Mouse (Mus musculus) heart, embryonic 14.5 days (tissue): ENCODE measurements around the gene Dusp2. TPM values are rescaled to one million over a fixed set of nuclear protein-coding genes. Genes with fewer than 3 reads are reported as not detected.

ENCODE experiments used
- polyA plus RNA-seq: library from polyadenylated mRNA; unstranded; fragments of >200 nt; fragmentation: Nextera tagmentation; extraction: Ambion mirVana; gene quantifications from 2 replicates; pipeline ENCODE4 v1.2.1, GENCODE M21; 2014

Gene Dusp2
- polyA plus RNA-seq, 1 experiment from 2014 or later: 15.9 TPM

Other genes with a start within 250 kb of the Dusp2 start
- 46.9 and 50.2 TPM in 2 replicates for gene Ncaph, start 202.2 kb upstream of the Dusp2 start, polyA plus RNA-seq
- gene Itpripl1, start 192.7 kb upstream of the Dusp2 start, polyA plus RNA-seq: 11.5 and 11.8 TPM in 2 replicates
- 1.4 and 1.8 TPM in 2 replicates for gene 1810024B03Rik, start 127.9 kb upstream of the Dusp2 start, polyA plus RNA-seq
- gene Snrnp200, start 127.8 kb upstream of the Dusp2 start, polyA plus RNA-seq: 47.2 and 47.7 TPM in 2 replicates
- 55.6 and 61.7 TPM in 2 replicates for gene Ciao1, start 88.3 kb upstream of the Dusp2 start, polyA plus RNA-seq
- 17.1 and 17.7 TPM in 2 replicates for gene Tmem127, start 88.3 kb upstream of the Dusp2 start, polyA plus RNA-seq
- 128 and 136 TPM in 2 replicates for gene Stard7, start 65.9 kb upstream of the Dusp2 start, polyA plus RNA-seq
- gene Astl, start 2.5 kb downstream of the Dusp2 start, polyA plus RNA-seq: not detected in 2 replicates
- 1.1 and 1.2 TPM in 2 replicates for gene Adra2b, start 27.0 kb downstream of the Dusp2 start, polyA plus RNA-seq
- gene Gpat2, start 89.0 kb downstream of the Dusp2 start, polyA plus RNA-seq: 0.22 TPM in 2 replicates
- gene Fahd2a, start 108.4 kb downstream of the Dusp2 start, polyA plus RNA-seq: 31.9 and 32.6 TPM in 2 replicates
- 1.2 and 1.4 TPM in 2 replicates for gene Kcnip3, start 185.9 kb downstream of the Dusp2 start, polyA plus RNA-seq
- gene Prom2, start 205.3 kb downstream of the Dusp2 start, polyA plus RNA-seq: not detected in 2 replicates